Mouse (Mus musculus): ENCODE measurements around the gene Gpr45. TPM values are rescaled to one million over a fixed set of nuclear protein-coding genes. Genes with fewer than 3 reads are reported as not detected.
"Not testable (repeated sequence)": the region's sequence is repeated elsewhere in the genome, so short reads cannot be mapped to it uniquely, and the experiment has no call there.

Gpr45 gene
- polyA plus RNA-seq, 1 experiment from 2014 or later, result 9.3 TPM

GRCm38 (mm10) chr1:43015153-43015685 lies 62.5 kb downstream of the Gpr45 start:
- H3K4me3 ChIP-seq (ENCODE audit: low read depth, low read length); H3K9me3 ChIP-seq (ENCODE audit: control insufficient read depth, low read depth, low read length); H3K27ac ChIP-seq (ENCODE audit: low read length); H3K9ac ChIP-seq (replicated peaks; ENCODE audit: low read depth, low read length); ATAC-seq (ENCODE audit: insufficient number of reproducible peaks, insufficient read depth, low FRiP score, low read depth); H3K36me3 ChIP-seq (ENCODE audit: control insufficient read depth, insufficient read depth, low read length); H3K4me1 ChIP-seq (ENCODE audit: control insufficient read depth, insufficient read depth, low read length); H3K4me2 ChIP-seq (replicated peaks; ENCODE audit: low read depth, low read length); H3K27me3 ChIP-seq (ENCODE audit: control insufficient read depth, insufficient read depth, low read length): not testable (repeated sequence)
- 92% methylated on average over 7 of the region's 7 CpGs for WGBS

- 75% methylated on average over 7 of the region's 7 CpGs for WGBS
- no peak for ATAC-seq (ENCODE audit: insufficient number of reproducible peaks, insufficient read depth, low FRiP score, low read depth)
Observed at GRCm38 (mm10) chr1:43036014-43036413, 83.3 kb downstream of the Gpr45 start.

DNA sequence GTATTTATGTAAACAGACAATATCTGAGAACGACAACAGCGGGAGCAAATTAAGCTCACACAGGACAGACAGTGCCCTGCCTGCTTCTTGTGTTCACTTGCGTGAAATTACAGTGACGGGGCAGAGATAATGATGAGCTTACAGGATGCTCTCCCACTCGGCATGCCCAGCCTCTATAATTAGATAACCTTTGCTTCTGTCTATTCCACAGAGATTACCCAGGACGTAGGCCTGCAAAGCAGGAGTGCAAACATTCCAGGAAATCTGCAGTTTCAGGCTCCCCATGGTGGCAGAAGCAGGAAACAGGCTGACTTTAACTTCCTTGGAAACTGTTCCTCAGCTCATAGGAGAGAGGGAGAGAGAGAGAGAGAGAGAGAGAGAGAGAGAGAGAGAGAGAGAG lies 89.6 kb downstream of the Gpr45 start:
- Histone ChIP-seq H3K9ac (replicated peaks; ENCODE audit: low read depth, low read length) (no peak overlapping the region), H3K27ac (ENCODE audit: low read length) (no peak overlapping the region), H3K4me2 (replicated peaks; ENCODE audit: low read depth, low read length) (no peak overlapping the region), H3K4me3 (ENCODE audit: low read depth, low read length) (no peak overlapping the region), H3K27me3 (ENCODE audit: control insufficient read depth, insufficient read depth, low read length) (no peaks in the 10 kb centered on the region), H3K4me1 (ENCODE audit: control insufficient read depth, insufficient read depth, low read length) (no peaks in the 10 kb centered on the region), H3K9me3 (ENCODE audit: control insufficient read depth, low read depth, low read length) (no peaks in the 10 kb centered on the region), H3K36me3 (ENCODE audit: control insufficient read depth, insufficient read depth, low read length) (no peaks in the 10 kb centered on the region)
- WGBS, result 27% methylated on average over 6 of the region's 6 CpGs
- 0 out of 2 replicates have a peak, but pooled peaks have one; percentile 28 for ATAC-seq (ENCODE audit: insufficient number of reproducible peaks, insufficient read depth, low FRiP score, low read depth)

More at GRCm38 (mm10) chr1:43036014-43036413, 83.3 kb downstream of the Gpr45 start:
- H3K9ac ChIP-seq (replicated peaks; ENCODE audit: low read depth, low read length), result no peak overlapping the region
- no peaks in the 10 kb centered on the region for H3K9me3 ChIP-seq (ENCODE audit: control insufficient read depth, low read depth, low read length)
- no peaks in the 10 kb centered on the region for H3K4me1 ChIP-seq (ENCODE audit: control insufficient read depth, insufficient read depth, low read length)
- H3K4me3 ChIP-seq (ENCODE audit: low read depth, low read length), result no peak overlapping the region
- no peak overlapping the region for H3K27ac ChIP-seq (ENCODE audit: low read length)
- H3K4me2 ChIP-seq (replicated peaks; ENCODE audit: low read depth, low read length), result no peak overlapping the region
- no peaks in the 10 kb centered on the region for H3K36me3 ChIP-seq (ENCODE audit: control insufficient read depth, insufficient read depth, low read length)
- no peaks in the 10 kb centered on the region for H3K27me3 ChIP-seq (ENCODE audit: control insufficient read depth, insufficient read depth, low read length)

GRCm38 (mm10) chr1:43045204-43045982 lies 92.7 kb downstream of the Gpr45 start:
- H3K36me3 ChIP-seq (ENCODE audit: control insufficient read depth, insufficient read depth, low read length), result peaks cover 3% of the 10 kb centered on the region; the same call in 1 of the 2 replicates
- no peaks in the 10 kb centered on the region for H3K9me3 ChIP-seq (ENCODE audit: control insufficient read depth, low read depth, low read length)
- WGBS, result 77% methylated on average over 14 of the region's 14 CpGs
- H3K27ac ChIP-seq (ENCODE audit: low read length), result no peak overlapping the region
- no peak overlapping the region for H3K4me3 ChIP-seq (ENCODE audit: low read depth, low read length)
- no peaks in the 10 kb centered on the region for H3K27me3 ChIP-seq (ENCODE audit: control insufficient read depth, insufficient read depth, low read length)
- H3K9ac ChIP-seq (replicated peaks; ENCODE audit: low read depth, low read length), result no peak overlapping the region
- H3K4me1 ChIP-seq (ENCODE audit: control insufficient read depth, insufficient read depth, low read length), result no peaks in the 10 kb centered on the region
- no peak overlapping the region for H3K4me2 ChIP-seq (replicated peaks; ENCODE audit: low read depth, low read length)
- no peak for ATAC-seq (ENCODE audit: insufficient number of reproducible peaks, insufficient read depth, low FRiP score, low read depth)

DNA sequence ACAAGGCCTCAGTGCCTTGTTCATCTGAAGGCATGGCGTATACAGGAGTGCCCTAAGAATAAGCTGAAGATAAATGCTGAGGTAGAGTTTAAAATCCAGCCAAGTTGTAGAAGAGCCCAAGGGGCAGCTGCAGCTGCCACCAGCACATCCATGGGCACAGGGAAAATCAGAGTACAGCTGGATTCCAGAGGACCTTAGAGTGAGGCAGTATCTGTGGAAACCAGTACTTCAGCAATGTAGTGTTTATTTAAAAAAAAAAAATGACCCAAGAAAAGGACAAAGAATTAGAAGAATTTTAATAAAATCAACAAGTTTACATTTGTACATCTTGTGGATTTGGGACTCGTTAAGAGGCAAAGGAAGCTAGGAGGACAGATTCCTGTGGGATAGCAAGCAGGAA lies 94.3 kb downstream of the Gpr45 start:
- no peak overlapping the region for H3K4me3 ChIP-seq (ENCODE audit: low read depth, low read length)
- no peak overlapping the region for H3K4me2 ChIP-seq (replicated peaks; ENCODE audit: low read depth, low read length)
- WGBS, result 68% methylated on average over 2 of the region's 2 CpGs
- no peak overlapping the region for H3K9ac ChIP-seq (replicated peaks; ENCODE audit: low read depth, low read length)
- H3K4me1 ChIP-seq (ENCODE audit: control insufficient read depth, insufficient read depth, low read length), result no peaks in the 10 kb centered on the region
- no peak for ATAC-seq (ENCODE audit: insufficient number of reproducible peaks, insufficient read depth, low FRiP score, low read depth)
- H3K9me3 ChIP-seq (ENCODE audit: control insufficient read depth, low read depth, low read length), result no peaks in the 10 kb centered on the region
- H3K27me3 ChIP-seq (ENCODE audit: control insufficient read depth, insufficient read depth, low read length), result no peaks in the 10 kb centered on the region
- H3K27ac ChIP-seq (ENCODE audit: low read length), result no peak overlapping the region
- peaks cover 7% of the 10 kb centered on the region; the same call in 1 of the 2 replicates for H3K36me3 ChIP-seq (ENCODE audit: control insufficient read depth, insufficient read depth, low read length)

- no peak overlapping the region for H3K4me3 ChIP-seq (ENCODE audit: low read depth, low read length)
- H3K9me3 ChIP-seq (ENCODE audit: control insufficient read depth, low read depth, low read length), result no peaks in the 10 kb centered on the region
- 84% methylated on average over 10 of the region's 10 CpGs for WGBS
- peaks cover 7% of the 10 kb centered on the region; the same call in 1 of the 2 replicates for H3K36me3 ChIP-seq (ENCODE audit: control insufficient read depth, insufficient read depth, low read length)
- no peak overlapping the region for H3K27ac ChIP-seq (ENCODE audit: low read length)
- no peak for ATAC-seq (ENCODE audit: insufficient number of reproducible peaks, insufficient read depth, low FRiP score, low read depth)
- no peak overlapping the region for H3K4me2 ChIP-seq (replicated peaks; ENCODE audit: low read depth, low read length)
- no peaks in the 10 kb centered on the region for H3K4me1 ChIP-seq (ENCODE audit: control insufficient read depth, insufficient read depth, low read length)
- no peak overlapping the region for H3K9ac ChIP-seq (replicated peaks; ENCODE audit: low read depth, low read length)
- H3K27me3 ChIP-seq (ENCODE audit: control insufficient read depth, insufficient read depth, low read length), result no peaks in the 10 kb centered on the region
Observed at GRCm38 (mm10) chr1:43047811-43048210, 95.1 kb downstream of the Gpr45 start.

DNA sequence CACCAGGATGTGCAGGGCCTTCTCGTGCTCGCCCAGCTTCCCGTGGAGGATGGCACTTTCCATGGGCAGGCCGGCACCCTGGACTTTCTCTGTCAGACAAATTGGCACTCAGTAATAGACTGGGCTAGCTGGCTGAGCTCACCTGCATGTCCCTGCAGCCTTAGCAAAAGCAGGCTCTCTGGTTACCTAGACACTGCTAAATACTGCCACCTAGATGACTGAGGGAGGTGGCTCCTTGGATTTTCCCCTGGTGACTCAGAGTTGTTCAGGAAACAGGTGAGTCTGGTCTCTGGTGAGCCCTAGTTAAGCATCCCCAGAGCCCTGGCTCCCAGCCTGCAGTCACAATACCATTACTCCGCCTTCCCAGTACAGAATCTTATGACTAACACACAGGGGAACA lies 99.2 kb downstream of the Gpr45 start:
- Histone ChIP-seq H3K36me3 (ENCODE audit: control insufficient read depth, insufficient read depth, low read length) (peaks cover 14% of the 10 kb centered on the region), H3K4me3 (ENCODE audit: low read depth, low read length) (no peak overlapping the region), H3K4me1 (ENCODE audit: control insufficient read depth, insufficient read depth, low read length) (no peaks in the 10 kb centered on the region), H3K27me3 (ENCODE audit: control insufficient read depth, insufficient read depth, low read length) (no peaks in the 10 kb centered on the region), H3K9me3 (ENCODE audit: control insufficient read depth, low read depth, low read length) (no peaks in the 10 kb centered on the region), H3K9ac (replicated peaks; ENCODE audit: low read depth, low read length) (no peak overlapping the region), H3K27ac (ENCODE audit: low read length) (no peak overlapping the region), H3K4me2 (replicated peaks; ENCODE audit: low read depth, low read length) (no peak overlapping the region)
- 93% methylated on average over 5 of the region's 5 CpGs for WGBS
- no peak for ATAC-seq (ENCODE audit: insufficient number of reproducible peaks, insufficient read depth, low FRiP score, low read depth)

- Histone ChIP-seq H3K27ac (ENCODE audit: low read length) (no peak overlapping the region), H3K4me3 (ENCODE audit: low read depth, low read length) (no peak overlapping the region), H3K4me1 (ENCODE audit: control insufficient read depth, insufficient read depth, low read length) (no peaks in the 10 kb centered on the region), H3K27me3 (ENCODE audit: control insufficient read depth, insufficient read depth, low read length) (no peaks in the 10 kb centered on the region), H3K4me2 (replicated peaks; ENCODE audit: low read depth, low read length) (no peak overlapping the region), H3K36me3 (ENCODE audit: control insufficient read depth, insufficient read depth, low read length) (no peaks in the 10 kb centered on the region; the same call in 1 of the 2 replicates), H3K9ac (replicated peaks; ENCODE audit: low read depth, low read length) (no peak overlapping the region), H3K9me3 (ENCODE audit: control insufficient read depth, low read depth, low read length) (no peaks in the 10 kb centered on the region)
- peak; percentile 72 for ATAC-seq (ENCODE audit: insufficient number of reproducible peaks, insufficient read depth, low FRiP score, low read depth)
- 53% methylated on average over 9 of the region's 9 CpGs for WGBS
Observed at GRCm38 (mm10) chr1:43065615-43066310, 113.1 kb downstream of the Gpr45 start.

Measured in stomach, embryonic 14.5 days (tissue).